Mouse (Mus musculus) C2C12 (cell line): ENCODE measurements around the gene Bcr. TPM values are rescaled to one million over a fixed set of nuclear protein-coding genes. Genes with fewer than 3 reads are reported as not detected.

ENCODE experiments used
- H3K27me3 ChIP-seq: one replicate; pipeline ENCODE4 v1.6.1; 2011; ENCODE audit not compliant: control insufficient read depth, insufficient read depth, insufficient read length
- H3K36me3 ChIP-seq: one replicate; pipeline ENCODE4 v1.6.1; 2011; ENCODE audit not compliant: control insufficient read depth, insufficient read depth
- H3K4me3 ChIP-seq: one replicate; pipeline ENCODE4 v1.5.1; 2011; ENCODE audit warnings: mild to moderate bottlenecking, control low read depth; ENCODE audit not compliant: poor library complexity, insufficient read depth, severe bottlenecking
- H3K79me2 ChIP-seq: one replicate; pipeline ENCODE4 v1.6.1; 2011; ENCODE audit not compliant: control insufficient read depth, insufficient read depth
- H3K79me3 ChIP-seq: one replicate; pipeline ENCODE4 v1.6.1; 2011; ENCODE audit warnings: low read depth, control low read depth
- H3ac ChIP-seq: one replicate; pipeline ENCODE3; 2011; ENCODE audit warnings: low read depth; ENCODE audit not compliant: control insufficient read depth, insufficient read length
- CEBPB ChIP-seq: IDR thresholded peaks from one replicate; pipeline ENCODE4 v1.6.1; 2011; ENCODE audit warnings: low read depth, mild to moderate bottlenecking, control low read depth, moderate library complexity
- CTCF ChIP-seq: IDR thresholded peaks from one replicate; pipeline ENCODE4 v1.5.1; 2011; ENCODE audit not compliant: control insufficient read depth, insufficient read depth, insufficient read length
- FOSL1 ChIP-seq: IDR thresholded peaks from one replicate; pipeline ENCODE4 v1.8.0; 2011; ENCODE audit warnings: mild to moderate bottlenecking, low read length; ENCODE audit not compliant: poor library complexity, insufficient read depth, severe bottlenecking
- MAX ChIP-seq: IDR thresholded peaks from one replicate; pipeline ENCODE4 v1.6.1; 2011; ENCODE audit warnings: mild to moderate bottlenecking, control low read depth
- MYOD1 ChIP-seq: IDR thresholded peaks from one replicate; pipeline ENCODE4 v1.6.1; 2011; ENCODE audit warnings: low read depth; ENCODE audit not compliant: control insufficient read depth, insufficient read length
- MYOG ChIP-seq: IDR thresholded peaks from one replicate; pipeline ENCODE4 v1.6.1; 2011; ENCODE audit not compliant: control insufficient read depth, insufficient read length; ENCODE audit errors: extremely low read depth
- USF1 ChIP-seq: IDR thresholded peaks from one replicate; pipeline ENCODE4 v1.6.1; 2011; ENCODE audit warnings: low read depth, mild to moderate bottlenecking, control low read depth, moderate library complexity
- polyA plus RNA-seq: library from polyadenylated mRNA; unstranded; fragments of >200 nt; fragmentation: generic; extraction: Trizol; gene quantifications from one replicate; pipeline ENCODE4 v1.2.1, GENCODE M21; 2012; ENCODE audit warnings: missing spikeins

The Bcr gene
- polyA plus RNA-seq, 1 experiment: 16.1 TPM

- TF ChIP-seq MYOG: no peak
- TF ChIP-seq MYOD1: no peak
- no peak for TF ChIP-seq MAX
- TF ChIP-seq FOSL1: no peak
- TF ChIP-seq USF1: no peak
- TF ChIP-seq CEBPB: no peak
- TF ChIP-seq CTCF: no peak
Observed at GRCm38 (mm10) chr10:75052902-75053301, 7.5 kb upstream of the Bcr start.

DNA sequence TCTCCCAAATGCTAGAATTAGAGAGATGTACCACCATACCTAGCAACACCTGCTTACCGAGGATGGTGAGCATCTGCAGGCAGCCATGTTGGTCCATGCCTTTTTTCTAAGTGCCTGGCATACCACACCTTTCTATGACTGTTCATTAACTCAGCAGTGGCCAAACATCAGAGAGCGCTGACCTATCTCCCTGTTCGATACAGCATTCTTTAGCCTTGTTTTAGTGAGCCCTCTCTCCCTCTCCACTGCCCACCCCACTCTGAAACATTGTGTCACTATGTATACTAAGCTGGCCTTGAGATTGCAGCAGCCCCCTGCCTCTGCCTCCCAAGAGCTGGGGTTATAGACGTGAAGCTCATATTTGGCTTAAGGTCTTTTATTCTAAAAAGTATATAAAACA is 6.7 kb upstream of the Bcr start:
- TF ChIP-seq USF1 (no peak), MYOG (no peak), MYOD1 (no peak), FOSL1 (no peak), CTCF (no peak), MAX (no peak), CEBPB (no peak)

More at GRCm38 (mm10) chr10:75052902-75053301, 7.5 kb upstream of the Bcr start:
- no peak overlapping the region for H3K4me3 ChIP-seq
- no peak overlapping the region for H3ac ChIP-seq
- no peaks in the 10 kb centered on the region for H3K79me3 ChIP-seq
- no peaks in the 10 kb centered on the region for H3K27me3 ChIP-seq
- H3K36me3 ChIP-seq: no peaks in the 10 kb centered on the region
- H3K79me2 ChIP-seq: no peaks in the 10 kb centered on the region

GRCm38 (mm10) chr10:75054125-75054524 is 6.3 kb upstream of the Bcr start:
- Histone ChIP-seq H3K79me2 (no peaks in the 10 kb centered on the region), H3K36me3 (no peaks in the 10 kb centered on the region), H3K4me3 (no peak overlapping the region), H3K27me3 (no peaks in the 10 kb centered on the region), H3ac (no peak overlapping the region), H3K79me3 (no peaks in the 10 kb centered on the region)
- TF ChIP-seq USF1 (no peak), MYOD1 (no peak), MYOG (no peak)

More for the DNA sequence above, 6.7 kb upstream of the Bcr start:
- Histone ChIP-seq H3K27me3 (no peaks in the 10 kb centered on the region), H3ac (no peak overlapping the region), H3K79me3 (no peaks in the 10 kb centered on the region), H3K4me3 (no peak overlapping the region), H3K36me3 (no peaks in the 10 kb centered on the region), H3K79me2 (no peaks in the 10 kb centered on the region)

DNA sequence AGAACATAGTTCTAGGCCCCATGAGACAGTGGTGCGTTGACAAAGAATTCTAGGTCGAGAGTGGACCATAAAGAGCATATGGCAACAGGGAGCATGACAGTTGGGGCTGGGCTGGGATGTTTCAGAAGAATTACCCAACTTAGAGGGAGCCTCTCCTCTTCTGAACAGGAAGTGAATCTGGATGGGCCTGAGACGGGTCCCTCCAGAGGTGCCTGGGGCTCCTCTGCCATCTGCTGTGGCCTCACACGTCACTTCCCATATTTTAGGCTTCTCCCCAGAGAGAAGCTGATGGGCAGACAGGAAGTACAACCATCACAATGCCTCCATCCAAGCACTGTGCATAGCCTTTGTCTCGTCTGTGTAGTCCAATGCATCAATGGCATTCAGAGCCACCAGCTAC is 4.7 kb upstream of the Bcr start:
- TF ChIP-seq CTCF (no peak), FOSL1 (no peak), USF1 (no peak), MYOD1 (no peak), MAX (no peak)

GRCm38 (mm10) chr10:75056255-75056654 is 4.1 kb upstream of the Bcr start:
- no peak overlapping the region for H3K4me3 ChIP-seq
- no peaks in the 10 kb centered on the region for H3K36me3 ChIP-seq
- H3K79me3 ChIP-seq: peaks cover 4% of the 10 kb centered on the region
- no peak overlapping the region for H3ac ChIP-seq
- H3K27me3 ChIP-seq: no peaks in the 10 kb centered on the region
- H3K79me2 ChIP-seq: peaks cover 6% of the 10 kb centered on the region
- TF ChIP-seq MAX: no peak
- TF ChIP-seq MYOD1: no peak
- no peak for TF ChIP-seq FOSL1
- no peak for TF ChIP-seq MYOG
- no peak for TF ChIP-seq CEBPB
- no peak for TF ChIP-seq CTCF
- no peak for TF ChIP-seq USF1

More for the DNA sequence above, 4.7 kb upstream of the Bcr start:
- no peak overlapping the region for H3ac ChIP-seq
- H3K79me3 ChIP-seq: no peaks in the 10 kb centered on the region
- no peaks in the 10 kb centered on the region for H3K79me2 ChIP-seq
- no peak overlapping the region for H3K4me3 ChIP-seq
- no peaks in the 10 kb centered on the region for H3K27me3 ChIP-seq
- H3K36me3 ChIP-seq: no peaks in the 10 kb centered on the region

DNA sequence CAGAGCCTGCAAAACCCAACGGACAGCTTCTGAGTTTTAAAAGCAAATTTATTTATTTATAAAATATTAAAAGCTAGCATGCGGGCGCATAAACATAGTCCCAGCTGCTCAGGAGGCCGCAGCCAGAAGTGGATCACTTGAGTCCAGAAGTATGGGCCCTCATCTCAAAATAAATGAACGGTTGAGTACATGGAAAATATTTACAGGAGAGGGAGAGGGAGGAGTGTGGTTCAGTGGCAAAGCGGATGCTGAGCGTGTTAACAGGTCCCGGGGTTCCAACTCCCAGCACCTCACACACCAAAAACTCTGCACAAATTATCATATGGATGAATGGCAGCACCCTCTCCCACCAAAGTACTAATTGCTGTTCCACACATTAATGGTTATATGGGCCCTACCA is 2.1 kb upstream of the Bcr start:
- H3K4me3 ChIP-seq: no peak overlapping the region
- H3K79me3 ChIP-seq: peaks cover 21% of the 10 kb centered on the region
- no peak overlapping the region for H3ac ChIP-seq
- peaks cover 27% of the 10 kb centered on the region for H3K79me2 ChIP-seq
- TF ChIP-seq MYOD1 (no peak), FOSL1 (no peak), CTCF (no peak), MAX (no peak), MYOG (no peak), CEBPB (no peak), USF1 (no peak)
- no peaks in the 10 kb centered on the region for H3K36me3 ChIP-seq
- no peaks in the 10 kb centered on the region for H3K27me3 ChIP-seq
